Mouse (Mus musculus): ENCODE data around the gene Astn2. TPM values are rescaled to one million over a fixed set of nuclear protein-coding genes. Genes with fewer than 3 reads are reported as not detected.

Gene Astn2
- polyA plus RNA-seq, 1 experiment from 2014 or later: 0.97 TPM

DNA sequence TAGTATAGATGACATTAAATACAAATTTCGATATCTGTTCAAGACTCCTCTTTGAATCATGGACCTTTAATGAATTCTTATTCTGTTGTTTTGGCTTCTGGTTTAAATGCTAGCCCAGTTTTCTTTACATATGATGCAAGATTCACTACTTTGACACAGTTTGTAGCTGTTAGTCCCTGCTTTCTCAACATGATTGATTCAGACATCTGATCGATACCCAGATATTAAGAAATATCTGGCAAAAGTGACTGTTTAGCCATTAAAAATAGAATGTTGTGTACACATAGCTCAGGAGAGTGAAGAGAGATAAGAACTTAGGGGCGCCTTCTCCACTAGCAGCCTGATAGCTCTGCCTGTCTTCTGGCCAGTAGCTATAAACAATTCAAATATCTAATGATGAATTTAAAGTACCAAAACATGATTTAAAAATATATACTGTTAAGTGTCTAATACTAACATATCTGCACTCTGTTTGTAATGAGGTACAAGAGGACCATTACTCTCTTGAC is 457.2 kb downstream of the Astn2 start:
- H3K4me1 ChIP-seq: no peaks in the 10 kb centered on the region
- ATAC-seq (ENCODE audit: borderline replicate concordance, extremely low read depth, low FRiP score, low TSS enrichment): no peak
- H3K36me3 ChIP-seq: no peaks in the 10 kb centered on the region

DNA sequence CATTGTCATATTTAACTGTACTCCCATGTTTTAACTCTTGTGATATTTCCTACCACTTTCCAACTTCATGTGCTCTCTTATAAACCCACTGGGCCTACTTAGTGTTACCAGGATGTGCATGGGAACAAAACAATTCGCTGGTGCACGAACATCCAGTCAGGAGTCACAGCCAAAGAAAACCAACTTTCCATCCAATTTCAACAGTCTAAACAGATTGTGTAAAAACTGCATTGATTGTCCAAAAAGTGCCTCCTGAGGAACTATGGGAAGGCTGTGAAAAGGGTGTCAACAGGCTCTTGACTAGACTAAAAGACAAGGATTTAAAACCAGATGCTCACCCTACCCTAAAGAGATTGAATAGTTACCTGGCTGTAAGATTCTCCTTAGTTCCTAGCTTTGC is 458.4 kb downstream of the Astn2 start:
- no peak for ATAC-seq (ENCODE audit: borderline replicate concordance, extremely low read depth, low FRiP score, low TSS enrichment)
- WGBS: 81% methylated on average over 2 of the region's 2 CpGs

More for the DNA sequence above, 457.2 kb downstream of the Astn2 start:
- Histone ChIP-seq H3K4me2 (no peak overlapping the region), H3K27ac (no peak overlapping the region), H3K27me3 (no peaks in the 10 kb centered on the region), H3K9me3 (no peaks in the 10 kb centered on the region), H3K4me3 (no peak overlapping the region), H3K9ac (no peak overlapping the region)
- 70% methylated on average over 3 of the region's 3 CpGs for WGBS

DNA sequence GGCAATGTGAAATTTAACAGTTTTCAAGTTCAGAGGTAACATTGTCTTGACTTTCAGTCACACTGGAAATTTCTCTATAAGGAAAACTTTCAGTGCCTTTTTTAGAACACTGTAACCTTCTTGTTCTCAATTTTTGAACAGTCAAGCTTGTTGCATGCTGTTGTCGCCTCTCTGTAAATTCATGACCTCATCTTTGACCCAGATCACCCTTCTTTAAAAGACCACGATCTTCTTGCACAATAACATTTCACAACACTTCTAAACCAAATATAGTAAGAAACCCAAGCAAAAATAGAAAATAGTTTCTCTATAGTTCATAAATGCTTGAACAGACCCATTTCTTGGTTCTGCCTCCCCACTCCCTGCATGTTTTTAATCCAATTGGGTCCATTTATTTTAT is 473.5 kb downstream of the Astn2 start:
- H3K4me2 ChIP-seq: no peak overlapping the region
- WGBS: 67% methylated on average over 2 of the region's 2 CpGs
- H3K4me3 ChIP-seq: no peak overlapping the region
- ATAC-seq (ENCODE audit: borderline replicate concordance, extremely low read depth, low FRiP score, low TSS enrichment): no peak
- no peaks in the 10 kb centered on the region for H3K4me1 ChIP-seq
- H3K9me3 ChIP-seq: no peaks in the 10 kb centered on the region
- no peak overlapping the region for H3K27ac ChIP-seq
- H3K36me3 ChIP-seq: no peaks in the 10 kb centered on the region
- no peaks in the 10 kb centered on the region for H3K27me3 ChIP-seq
- no peak overlapping the region for H3K9ac ChIP-seq

More for the DNA sequence above, 458.4 kb downstream of the Astn2 start:
- H3K9ac ChIP-seq: no peak overlapping the region
- H3K27me3 ChIP-seq: no peaks in the 10 kb centered on the region
- H3K9me3 ChIP-seq: no peaks in the 10 kb centered on the region
- H3K4me1 ChIP-seq: no peaks in the 10 kb centered on the region
- no peak overlapping the region for H3K27ac ChIP-seq
- H3K36me3 ChIP-seq: no peaks in the 10 kb centered on the region
- H3K4me3 ChIP-seq: no peak overlapping the region
- no peak overlapping the region for H3K4me2 ChIP-seq

DNA sequence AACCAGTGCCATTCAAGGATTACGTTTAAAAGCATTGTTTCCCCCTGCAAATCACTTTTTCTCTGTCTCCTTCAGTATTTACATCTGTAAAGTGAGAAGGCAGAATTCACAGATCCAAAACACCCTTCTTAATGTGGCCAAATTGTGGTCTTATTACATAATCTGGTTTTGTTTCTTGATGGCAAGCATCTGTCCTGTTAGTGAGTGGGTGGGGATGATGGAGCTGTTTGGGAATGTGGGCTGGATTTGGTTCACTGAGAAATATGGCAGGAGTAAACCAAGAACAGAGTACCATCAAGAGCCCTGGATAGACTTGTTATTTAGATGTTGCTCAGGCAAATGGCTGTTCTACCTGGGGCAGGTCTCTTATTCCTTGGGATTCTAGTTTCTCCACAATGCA is 484.1 kb downstream of the Astn2 start:
- no peaks in the 10 kb centered on the region for H3K27me3 ChIP-seq
- H3K4me1 ChIP-seq: no peaks in the 10 kb centered on the region
- no peaks in the 10 kb centered on the region for H3K9me3 ChIP-seq
- WGBS: 28% methylated on average over 1 of the region's 1 CpGs
- no peak for ATAC-seq (ENCODE audit: borderline replicate concordance, extremely low read depth, low FRiP score, low TSS enrichment)
- no peak overlapping the region for H3K9ac ChIP-seq
- H3K4me2 ChIP-seq: no peak overlapping the region
- H3K36me3 ChIP-seq: no peaks in the 10 kb centered on the region
- no peak overlapping the region for H3K27ac ChIP-seq
- H3K4me3 ChIP-seq: no peak overlapping the region

DNA sequence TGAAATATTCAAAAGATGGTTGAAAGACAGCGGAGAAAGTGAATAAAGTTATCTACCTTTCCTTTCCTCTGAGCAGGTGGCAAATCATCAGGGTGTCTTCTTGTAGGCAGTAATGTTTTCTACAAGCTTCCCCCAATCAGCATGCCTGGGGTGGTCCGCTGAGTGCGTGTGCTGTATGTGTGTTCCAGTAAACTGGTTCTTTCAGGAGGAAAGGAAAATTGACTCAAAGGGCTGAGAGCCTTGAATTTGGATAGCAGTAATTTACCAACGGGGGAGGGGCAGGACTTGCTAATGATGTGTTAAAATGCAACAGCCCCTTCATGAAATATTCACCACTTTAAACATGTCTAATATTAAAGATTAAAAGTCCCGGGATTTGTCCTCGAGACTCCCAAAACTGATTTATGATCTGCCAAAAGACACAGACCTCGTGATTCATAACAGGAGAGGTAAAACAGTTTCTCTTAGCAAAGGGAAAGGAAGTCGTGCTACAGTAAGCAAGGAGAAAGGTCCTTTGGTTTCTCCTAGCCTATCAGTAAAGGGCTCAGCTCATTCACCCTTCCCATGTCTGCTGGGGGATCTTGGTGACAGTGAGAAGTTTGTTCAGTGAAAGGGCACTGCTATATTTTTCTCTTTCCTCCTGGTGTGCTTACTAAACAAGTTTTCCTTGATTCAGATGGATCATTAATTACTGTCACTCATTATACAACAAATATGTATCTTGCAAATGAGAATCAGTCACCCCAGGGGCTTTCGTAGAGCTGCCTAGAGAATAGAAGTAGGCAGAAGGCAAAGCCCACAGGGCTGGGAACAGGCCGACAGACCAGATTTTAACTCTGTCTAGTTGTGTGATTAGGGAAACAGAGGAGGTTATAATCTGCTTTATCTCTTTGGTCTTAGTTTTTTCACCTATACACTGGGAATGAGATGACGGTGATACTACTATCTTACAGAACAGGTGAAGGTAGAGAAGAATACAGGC is 488.1 kb downstream of the Astn2 start:
- Histone ChIP-seq H3K9me3 (no peaks in the 10 kb centered on the region), H3K27ac (no peak overlapping the region), H3K4me1 (peaks cover 3% of the 10 kb centered on the region; the same call in 1 of the 2 replicates), H3K27me3 (no peaks in the 10 kb centered on the region), H3K36me3 (no peaks in the 10 kb centered on the region), H3K4me3 (no peak overlapping the region), H3K4me2 (no peak overlapping the region), H3K9ac (no peak overlapping the region)
- no peak; the same call in 1 of the 2 replicates for ATAC-seq (ENCODE audit: borderline replicate concordance, extremely low read depth, low FRiP score, low TSS enrichment)
- WGBS: 44% methylated on average over 11 of the region's 11 CpGs

DNA sequence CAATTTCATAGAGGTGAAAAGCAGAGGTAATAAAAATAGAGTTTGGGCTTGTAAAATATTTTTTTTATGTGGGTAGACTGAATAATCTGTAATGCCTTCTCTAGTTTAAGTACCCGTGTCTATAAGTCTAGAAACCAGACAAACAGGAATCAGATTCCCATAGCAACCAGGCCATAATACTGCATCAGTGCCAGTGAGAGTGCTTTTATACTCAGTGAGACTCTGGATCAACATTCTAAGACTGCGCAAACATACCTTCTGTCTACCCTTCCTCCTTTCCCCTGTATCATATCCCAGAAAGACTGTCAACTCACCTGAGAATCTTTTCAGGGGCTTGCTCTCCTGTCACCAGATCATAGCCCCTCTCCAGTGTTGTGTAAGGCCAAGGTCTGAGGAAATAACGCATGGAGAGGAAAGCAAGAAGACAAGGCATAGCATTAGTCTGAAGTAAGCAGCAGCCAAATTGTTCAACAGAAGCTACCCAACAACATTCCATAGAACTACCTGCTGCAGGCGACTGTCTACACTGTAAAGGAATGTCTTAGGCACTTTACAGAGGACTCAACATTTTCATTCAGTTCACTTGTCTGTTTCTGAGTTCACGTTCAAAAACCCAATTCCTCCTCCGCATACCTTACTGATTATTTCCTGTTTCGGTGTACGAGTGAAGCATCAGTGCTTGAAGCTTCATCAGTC is 492.0 kb downstream of the Astn2 start:
- Histone ChIP-seq H3K36me3 (no peaks in the 10 kb centered on the region), H3K4me3 (no peak overlapping the region), H3K4me2 (no peak overlapping the region), H3K4me1 (peaks cover 3% of the 10 kb centered on the region; the same call in 1 of the 2 replicates), H3K27ac (peak overlapping the region; percentile 69), H3K27me3 (no peaks in the 10 kb centered on the region), H3K9me3 (no peaks in the 10 kb centered on the region), H3K9ac (no peak overlapping the region)
- peak; percentile 85; the same call in 1 of the 2 replicates for ATAC-seq (ENCODE audit: borderline replicate concordance, extremely low read depth, low FRiP score, low TSS enrichment)
- WGBS: 52% methylated on average over 8 of the region's 8 CpGs

DNA sequence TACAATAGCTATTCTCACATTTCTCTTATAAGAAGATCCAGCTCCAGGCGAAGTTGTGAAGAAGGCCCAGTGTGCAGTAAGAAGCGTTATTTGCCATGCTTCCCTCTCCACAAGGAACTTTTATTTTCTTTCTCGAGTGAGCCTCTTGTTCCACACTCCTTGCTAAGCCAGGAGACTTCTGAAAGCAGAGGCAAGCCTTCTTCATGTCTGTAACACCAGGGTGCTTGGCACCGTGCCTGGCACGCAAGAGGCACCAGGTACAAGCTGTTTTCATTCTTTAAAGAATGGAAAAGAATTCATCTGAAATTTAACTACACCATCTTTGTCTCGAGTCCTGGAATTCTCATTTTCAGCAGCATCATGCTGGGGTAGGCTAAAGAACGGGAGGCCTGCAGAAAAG is 496.8 kb downstream of the Astn2 start:
- no peaks in the 10 kb centered on the region for H3K27me3 ChIP-seq
- H3K9ac ChIP-seq: no peak overlapping the region
- H3K36me3 ChIP-seq: no peaks in the 10 kb centered on the region
- H3K27ac ChIP-seq: no peak overlapping the region
- peaks cover 3% of the 10 kb centered on the region; the same call in 1 of the 2 replicates for H3K4me1 ChIP-seq
- H3K4me2 ChIP-seq: no peak overlapping the region
- 48% methylated on average over 7 of the region's 7 CpGs for WGBS
- no peaks in the 10 kb centered on the region for H3K9me3 ChIP-seq
- ATAC-seq (ENCODE audit: borderline replicate concordance, extremely low read depth, low FRiP score, low TSS enrichment): no peak
- no peak overlapping the region for H3K4me3 ChIP-seq

DNA sequence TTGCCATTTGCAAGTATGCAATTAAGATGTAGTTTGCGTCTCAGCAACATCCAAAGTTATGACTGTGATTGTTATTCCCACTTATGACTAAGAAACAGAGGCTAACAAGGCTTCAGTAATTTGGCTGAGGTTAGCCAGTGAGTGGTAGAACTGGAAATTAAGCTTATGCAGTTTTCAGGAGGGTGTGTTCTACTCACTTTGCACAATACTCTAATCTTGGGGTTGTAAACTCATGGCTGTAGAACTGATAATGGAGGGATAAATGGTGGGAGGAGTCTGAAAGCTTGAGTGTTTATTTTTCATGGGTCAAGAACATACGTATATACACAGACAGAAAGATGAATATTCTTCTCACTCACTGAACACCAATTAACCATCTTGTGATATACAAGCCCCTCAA is 499.4 kb downstream of the Astn2 start:
- 62% methylated on average over 2 of the region's 2 CpGs for WGBS
- H3K4me1 ChIP-seq: no peaks in the 10 kb centered on the region
- no peak overlapping the region for H3K4me3 ChIP-seq
- H3K9me3 ChIP-seq: no peaks in the 10 kb centered on the region
- no peaks in the 10 kb centered on the region for H3K36me3 ChIP-seq
- no peak overlapping the region for H3K9ac ChIP-seq
- no peak overlapping the region for H3K4me2 ChIP-seq
- no peaks in the 10 kb centered on the region for H3K27me3 ChIP-seq
- ATAC-seq (ENCODE audit: borderline replicate concordance, extremely low read depth, low FRiP score, low TSS enrichment): no peak
- H3K27ac ChIP-seq: no peak overlapping the region

DNA sequence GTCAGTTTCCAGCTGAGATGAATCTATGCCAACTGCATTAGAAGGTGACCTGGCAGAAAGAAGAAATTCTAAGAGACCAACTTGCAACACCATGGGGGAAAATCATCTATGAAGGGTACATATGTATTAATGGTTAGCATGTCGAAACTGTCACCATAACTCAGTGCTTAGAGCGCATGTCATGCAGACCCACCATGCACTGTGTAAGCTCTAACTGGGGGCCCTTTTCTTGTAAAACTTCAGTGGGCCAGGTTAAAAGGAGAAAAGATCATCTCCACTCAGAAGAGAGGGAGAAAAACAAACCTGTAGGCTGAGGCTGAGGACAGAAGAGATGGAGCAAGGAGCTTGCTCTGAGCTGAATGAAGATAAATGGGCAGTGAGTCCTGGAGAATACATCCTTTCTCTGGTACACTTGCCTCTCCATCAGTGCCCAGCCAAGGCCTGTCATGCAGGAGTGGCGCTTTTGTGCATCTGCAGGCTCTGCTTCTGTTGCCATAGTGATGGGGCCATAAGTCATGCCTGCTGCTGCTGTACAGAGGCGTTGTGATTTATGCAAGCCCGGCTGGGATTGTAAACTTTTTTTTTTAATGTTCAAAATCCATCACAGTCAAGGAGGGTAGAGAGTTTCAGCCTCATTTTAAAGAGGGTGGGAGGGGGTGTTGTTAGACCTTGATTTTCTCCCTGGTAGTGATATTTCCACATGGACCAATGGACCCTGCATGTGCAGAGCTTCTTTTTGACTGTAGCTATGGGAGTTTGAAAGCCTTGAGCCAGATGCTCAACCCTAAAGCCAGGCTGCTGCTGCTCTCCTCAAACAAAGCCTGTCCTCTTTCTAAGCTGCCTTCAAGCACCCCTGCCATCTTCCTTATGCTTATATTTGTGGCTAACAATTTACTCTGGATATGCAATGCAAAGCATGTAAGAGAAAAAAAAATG is 508.1 kb downstream of the Astn2 start:
- Histone ChIP-seq H3K36me3 (no peaks in the 10 kb centered on the region), H3K4me3 (no peak overlapping the region), H3K27ac (no peak overlapping the region), H3K9me3 (no peaks in the 10 kb centered on the region), H3K4me1 (no peaks in the 10 kb centered on the region), H3K9ac (no peak overlapping the region), H3K4me2 (no peak overlapping the region), H3K27me3 (no peaks in the 10 kb centered on the region)
- no peak for ATAC-seq (ENCODE audit: borderline replicate concordance, extremely low read depth, low FRiP score, low TSS enrichment)
- WGBS: 42% methylated on average over 5 of the region's 5 CpGs

DNA sequence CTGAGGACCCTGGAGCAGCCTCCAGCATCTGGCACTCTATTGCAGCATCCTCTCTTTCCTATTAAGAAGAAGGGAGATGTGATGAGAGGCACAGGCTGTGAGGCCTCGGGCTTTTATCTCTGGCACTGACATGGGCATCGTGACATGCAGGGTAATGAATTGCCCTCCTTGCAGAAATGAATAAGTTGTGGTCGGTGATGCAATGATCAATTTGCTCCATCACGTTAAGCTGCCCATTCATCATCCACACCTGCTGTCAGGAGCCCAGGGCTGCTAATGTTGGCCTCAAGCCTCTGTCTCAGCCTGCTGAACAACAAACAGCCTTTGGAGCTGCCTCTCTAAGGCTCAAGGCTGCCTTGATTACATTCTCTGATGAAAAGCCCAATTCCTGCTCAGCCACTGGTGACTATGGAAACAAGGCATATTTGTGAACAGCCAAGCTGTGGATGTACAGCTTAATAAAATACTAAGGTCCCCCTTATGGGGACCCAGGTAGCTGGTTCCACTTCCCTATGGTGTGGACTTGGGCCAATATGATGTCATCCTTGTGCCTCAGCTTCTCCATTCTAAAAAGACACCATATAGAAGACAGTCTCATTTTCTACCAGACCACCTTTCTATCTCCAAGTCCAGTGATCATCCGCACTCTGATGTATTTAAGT is 515.9 kb downstream of the Astn2 start:
- Histone ChIP-seq H3K27ac (no peak overlapping the region), H3K36me3 (no peaks in the 10 kb centered on the region), H3K9me3 (no peaks in the 10 kb centered on the region), H3K4me2 (no peak overlapping the region), H3K4me3 (no peak overlapping the region), H3K4me1 (no peaks in the 10 kb centered on the region), H3K9ac (no peak overlapping the region), H3K27me3 (no peaks in the 10 kb centered on the region)
- no peak for ATAC-seq (ENCODE audit: borderline replicate concordance, extremely low read depth, low FRiP score, low TSS enrichment)
- WGBS: 41% methylated on average over 5 of the region's 5 CpGs

DNA sequence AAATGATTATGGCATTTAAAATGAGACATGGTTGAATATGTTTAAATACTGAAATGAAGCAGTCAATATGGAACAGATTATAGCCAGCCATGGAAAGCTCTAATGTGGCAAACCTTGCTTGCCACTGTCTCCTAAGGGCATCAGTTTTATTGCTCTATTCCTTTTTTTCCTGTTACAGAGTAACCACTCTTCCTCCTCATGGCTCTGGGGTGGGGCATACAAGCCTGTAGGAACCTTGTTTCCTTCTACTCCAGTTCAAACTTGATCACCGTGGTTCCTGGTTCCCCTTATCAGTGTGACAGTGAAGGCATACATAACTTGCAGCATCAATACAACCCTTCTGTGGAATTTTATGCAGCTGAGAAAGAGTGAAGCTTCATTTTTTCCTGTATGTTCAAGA is 517.5 kb downstream of the Astn2 start:
- WGBS: 32% methylated on average over 1 of the region's 1 CpGs
- no peak for ATAC-seq (ENCODE audit: borderline replicate concordance, extremely low read depth, low FRiP score, low TSS enrichment)
- Histone ChIP-seq H3K36me3 (no peaks in the 10 kb centered on the region), H3K27ac (no peak overlapping the region), H3K4me3 (no peak overlapping the region), H3K4me1 (no peaks in the 10 kb centered on the region), H3K4me2 (no peak overlapping the region), H3K27me3 (no peaks in the 10 kb centered on the region), H3K9ac (no peak overlapping the region), H3K9me3 (no peaks in the 10 kb centered on the region)

All from lung, embryonic 15.5 days (tissue).